ENCODE assay signal across 9 mouse cellular contexts in the genomic region with DNA sequence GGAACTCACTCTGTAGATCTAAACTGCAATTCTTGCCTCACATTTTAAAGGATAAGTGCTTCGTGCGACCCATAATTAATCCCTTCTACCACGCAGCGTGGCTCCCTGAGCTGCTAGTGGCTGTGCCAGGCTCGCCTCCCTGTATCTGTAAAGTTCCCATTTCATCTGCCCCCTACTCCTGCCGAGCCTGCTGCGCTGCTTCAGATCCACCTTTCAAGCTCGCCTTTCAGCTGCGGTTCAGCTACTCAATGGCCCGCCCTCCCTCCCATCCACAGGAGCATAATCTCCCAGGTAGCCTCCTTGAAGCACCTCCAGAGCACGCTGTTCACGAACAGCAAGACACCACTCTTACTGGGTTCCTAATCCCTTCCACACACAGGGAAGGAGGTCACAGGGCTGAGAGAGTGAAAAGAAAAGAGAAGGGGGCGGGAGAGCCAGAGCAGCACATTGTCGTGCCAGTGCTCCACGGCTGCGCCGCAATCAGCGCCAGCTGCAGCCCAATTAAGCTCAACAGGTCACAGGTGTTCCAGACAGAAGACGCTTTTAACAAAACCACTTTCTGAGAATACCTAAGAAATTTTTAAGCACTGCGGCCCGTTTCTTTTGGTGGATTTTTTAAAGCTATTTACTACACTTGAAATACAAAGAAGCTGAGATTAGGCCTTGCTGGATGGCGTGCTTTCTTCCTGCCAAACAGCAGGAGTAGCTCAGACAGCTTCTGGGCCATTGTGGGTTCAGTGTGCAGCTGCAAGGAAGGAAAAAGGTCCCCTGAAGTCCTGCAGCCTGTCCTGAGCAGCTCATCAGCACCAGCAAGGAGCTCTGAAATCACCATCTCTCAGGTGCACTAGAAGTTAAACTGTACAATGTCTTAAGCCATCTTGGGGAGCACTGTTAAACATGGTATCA.
DNase-seq lines count a peak whose midpoint lies in the region; ATAC-seq lines count a peak whose summit lies in the region.
"Had no signal": no experiment of that assay in that cellular context is flagged by ENCODE, and none has a peak within 500 bp of the region (broad histone marks: within the 10 kb centered on the region; RNA-seq: fewer than 3 reads in every experiment).

No protein-coding gene starts in this region.

- H3K27me3 ChIP-seq in forebrain, embryonic 14.5 days (replicated peaks; ENCODE audit: control insufficient read depth, insufficient read depth, low read length) = no peaks in the 10 kb centered on the region
- H3K27me3 ChIP-seq in limb, embryonic 15.5 days = no peaks in the 10 kb centered on the region

- 4% methylated on average over 22 of the region's 22 CpGs for WGBS in forebrain, embryonic 14.5 days
- 30% methylated on average over 22 of the region's 22 CpGs for WGBS in limb, embryonic 15.5 days

- H3K4me3 ChIP-seq in forebrain, embryonic 14.5 days (ENCODE audit: low read depth, low read length) = no peak overlapping the region
- no peak overlapping the region for H3K4me3 ChIP-seq in limb, embryonic 15.5 days

- H3K27ac ChIP-seq in forebrain, embryonic 14.5 days (ENCODE audit: low read depth, low read length) = peak overlapping the region; percentile 74
- H3K27ac ChIP-seq in limb, embryonic 15.5 days = peak overlapping the region; percentile 18; the same call in 1 of the 2 replicates

- H3K9ac ChIP-seq in forebrain, embryonic 14.5 days (ENCODE audit: low read length) = peak overlapping the region; percentile 40; the same call in 1 of the 2 replicates
- no peak overlapping the region for H3K9ac ChIP-seq in limb, embryonic 15.5 days

- H3K36me3 ChIP-seq in forebrain, embryonic 14.5 days (ENCODE audit: control insufficient read depth, insufficient read depth, low read length) = no peaks in the 10 kb centered on the region
- no peaks in the 10 kb centered on the region for H3K36me3 ChIP-seq in limb, embryonic 15.5 days

- peak overlapping the region; percentile 34 for H3K4me2 ChIP-seq in forebrain, embryonic 14.5 days (ENCODE audit: low read length)
- no peak overlapping the region for H3K4me2 ChIP-seq in limb, embryonic 15.5 days

- ATAC-seq in forebrain, embryonic 14.5 days = peak; percentile 94
- ATAC-seq in limb, embryonic 15.5 days (ENCODE audit: insufficient number of reproducible peaks, low FRiP score, low TSS enrichment, low read depth) = no peak

- no peaks in the 10 kb centered on the region for H3K9me3 ChIP-seq in forebrain, embryonic 14.5 days (replicated peaks; ENCODE audit: control insufficient read depth, low read length)
- H3K9me3 ChIP-seq in limb, embryonic 15.5 days = no peaks in the 10 kb centered on the region

- peaks cover 19% of the 10 kb centered on the region for H3K4me1 ChIP-seq in forebrain, embryonic 14.5 days (ENCODE audit: control insufficient read depth, insufficient read depth, low read length)
- peaks cover 12% of the 10 kb centered on the region; the same call in 1 of the 2 replicates for H3K4me1 ChIP-seq in limb, embryonic 15.5 days

- peak; percentile 82 for DNase-seq in heart, adult 11 months
- DNase-seq in heart, postnatal 4 days = no peak
- DNase-seq in Muller cell, postnatal 12 days (ENCODE audit: inconsistent ontology term) = peak; percentile 44
- peak; percentile 78 for DNase-seq in forebrain, embryonic 14.5 days (ENCODE audit: low spot score)
- DNase-seq in layer of hippocampus, adult 8-10 months (ENCODE audit: low spot score in 2 of 2) = no peak
- DNase-seq in urinary bladder, adult 18-20 months (ENCODE audit: low spot score in 2 of 2) = no peak
- DNase-seq in layer of hippocampus, postnatal 25 days (ENCODE audit: extremely low spot score in 1 of 2, low spot score in 1 of 2) = no peak
- DNase-seq: heart, postnatal 14 days had no signal

Comparison
In these comparisons a context has a peak if more than half of its experiments do, and no peak if none do; other contexts are left out.
1. DNase-seq: peak in heart, adult 11 months (single experiment), Muller cell, postnatal 12 days (single experiment) and forebrain, embryonic 14.5 days (single experiment); none in heart, postnatal 4 days (single experiment), layer of hippocampus, adult 8-10 months (0 of 2), urinary bladder, adult 18-20 months (0 of 2) and layer of hippocampus, postnatal 25 days (0 of 2).